Mouse (Mus musculus) forebrain, embryonic 15.5 days (tissue): Measurements from ENCODE around the gene Timm44. TPM values are rescaled to one million over a fixed set of nuclear protein-coding genes. Genes with fewer than 3 reads are reported as not detected.
"Not testable (repeated sequence)": the region's sequence is repeated elsewhere in the genome, so short reads cannot be mapped to it uniquely, and the experiment has no call there.

Source experiments
- ATAC-seq: fragments of 200-750 bp; cut with Nextera tagmentation; replicated peaks from 2 replicates; pipeline ENCODE4 v1.8.0; 2017; ENCODE audit warnings: mild to moderate bottlenecking, moderate TSS enrichment, moderate library complexity
- H3K27ac ChIP-seq: fragments of 300-500 bp; sonication (generic); replicated peaks from 2 replicates; pipeline ENCODE4 v1.5.1; 2015; ENCODE audit warnings: mild to moderate bottlenecking, inconsistent platforms
- H3K27me3 ChIP-seq: fragments of 300-500 bp; sonication (generic); 2 replicates; pipeline ENCODE4 v1.6.1; 2015; ENCODE audit warnings: inconsistent platforms
- H3K36me3 ChIP-seq: fragments of 300-500 bp; sonication (generic); 2 replicates; pipeline ENCODE4 v1.6.1; 2015; ENCODE audit warnings: mild to moderate bottlenecking, inconsistent platforms
- H3K4me1 ChIP-seq: fragments of 300-500 bp; sonication (generic); 2 replicates; pipeline ENCODE4 v1.6.1; 2015; ENCODE audit warnings: inconsistent platforms
- H3K4me2 ChIP-seq: fragments of 300-500 bp; sonication (generic); replicated peaks from 2 replicates; pipeline ENCODE4 v1.6.1; 2015; ENCODE audit warnings: mild to moderate bottlenecking, inconsistent platforms
- H3K4me3 ChIP-seq: fragments of 300-500 bp; sonication (generic); 2 replicates; pipeline ENCODE4 v1.5.1; 2015; ENCODE audit warnings: mild to moderate bottlenecking, inconsistent platforms
- H3K9ac ChIP-seq: fragments of 300-500 bp; sonication (generic); replicated peaks from 2 replicates; pipeline ENCODE4 v1.6.1; 2015; ENCODE audit warnings: mild to moderate bottlenecking, inconsistent platforms
- H3K9me3 ChIP-seq: fragments of 300-500 bp; sonication (generic); 2 replicates; pipeline ENCODE4 v1.6.1; 2016; ENCODE audit warnings: inconsistent platforms
- WGBS: fragments of 180-500 bp; shearing (Covaris S2); methylation state at CpG from one replicate; pipeline ENCODE4 v1.1.7; 2015; ENCODE audit warnings: mixed read lengths; 5-methylcytosine and 5-hydroxymethylcytosine counted together
- polyA plus RNA-seq: library from polyadenylated mRNA; unstranded; fragments of >200 nt; fragmentation: Nextera tagmentation; extraction: Ambion mirVana; gene quantifications from 2 replicates; pipeline ENCODE4 v1.2.1, GENCODE M21; 2015

The Timm44 gene
- polyA plus RNA-seq, 1 experiment from 2014 or later = 43.3 TPM

DNA sequence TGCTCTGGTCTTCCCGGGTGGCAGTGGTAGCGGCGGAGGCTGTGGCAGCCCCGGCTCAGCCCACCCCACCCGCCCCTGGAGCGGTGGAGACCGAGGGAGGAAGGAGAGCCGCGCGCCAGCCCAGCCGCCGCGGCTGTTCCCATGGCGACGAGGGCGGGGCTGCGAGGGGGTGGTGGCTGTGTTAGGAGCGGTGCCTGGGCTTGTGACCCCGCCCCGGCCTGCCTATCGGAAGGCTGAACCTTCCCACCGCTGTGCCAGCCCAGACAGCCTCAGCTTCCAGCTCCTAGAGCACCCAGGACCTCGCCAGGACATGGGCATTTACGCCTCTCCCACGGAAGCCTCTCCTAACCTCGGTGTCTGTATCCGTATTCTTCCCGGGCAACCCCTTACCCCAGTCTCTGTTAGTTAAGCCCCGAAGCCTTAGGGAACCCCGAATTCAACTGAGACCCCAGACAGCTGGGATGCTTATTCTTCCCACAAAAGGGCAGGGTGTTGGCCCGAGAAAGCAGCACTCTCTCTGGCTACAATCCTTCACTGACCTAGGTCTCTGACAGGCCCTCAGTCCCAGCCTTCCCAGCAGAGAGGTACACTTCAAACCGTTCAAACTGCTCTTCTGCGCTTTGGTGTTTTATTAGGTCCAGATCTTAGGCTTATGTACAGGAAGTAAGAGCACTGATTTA lies 16.4 kb downstream of the Timm44 start, which contains the start of gene Ctxn1:
Gene Ctxn1 (minus strand): TSS at position 150 of the 680 bp plus-strand sequence.
- peak; percentile 91 for ATAC-seq
- Histone ChIP-seq H3K9ac (peak within 1 kb of the TSS; percentile 92), H3K27ac (peak within 1 kb of the TSS; percentile 96), H3K36me3 (peaks cover 62% of the 10 kb centered on the region), H3K4me1 (peaks cover 41% of the 10 kb centered on the region), H3K4me3 (peak within 1 kb of the TSS; percentile 63), H3K4me2 (peak within 1 kb of the TSS; percentile 65), H3K9me3 (no peaks in the 10 kb centered on the region), H3K27me3 (no peaks in the 10 kb centered on the region)
- 5% methylated on average over 27 of the region's 33 CpGs for WGBS

DNA sequence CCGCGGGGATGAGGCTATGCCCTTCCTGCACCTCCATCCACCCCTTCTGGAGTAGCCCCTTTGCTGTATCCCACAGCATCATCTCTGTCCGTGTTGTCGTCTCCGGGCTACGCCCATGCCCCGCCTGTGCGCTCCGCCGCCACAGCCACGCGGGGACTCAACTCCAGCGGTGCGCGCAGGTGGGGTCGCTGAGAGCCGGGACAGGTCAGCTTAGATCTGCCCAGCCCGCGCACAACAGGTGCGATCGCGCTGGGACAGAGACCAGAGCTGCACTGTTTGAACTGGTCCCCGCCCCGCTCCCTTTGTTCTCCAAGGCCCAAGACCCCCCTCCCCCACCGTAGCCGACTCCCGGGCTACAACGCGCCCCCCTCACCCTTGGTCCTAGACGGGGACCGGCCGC lies 17.0 kb downstream of the Timm44 start:
- ATAC-seq = peak; percentile 75
- Histone ChIP-seq H3K27me3 (no peaks in the 10 kb centered on the region), H3K4me3 (peak overlapping the region; percentile 63), H3K9ac (peak overlapping the region; percentile 92), H3K27ac (peak overlapping the region; percentile 96), H3K36me3 (peaks cover 61% of the 10 kb centered on the region), H3K4me1 (peaks cover 47% of the 10 kb centered on the region), H3K9me3 (no peaks in the 10 kb centered on the region), H3K4me2 (peak overlapping the region; percentile 65)
- 1% methylated on average over 32 of the region's 32 CpGs for WGBS

DNA sequence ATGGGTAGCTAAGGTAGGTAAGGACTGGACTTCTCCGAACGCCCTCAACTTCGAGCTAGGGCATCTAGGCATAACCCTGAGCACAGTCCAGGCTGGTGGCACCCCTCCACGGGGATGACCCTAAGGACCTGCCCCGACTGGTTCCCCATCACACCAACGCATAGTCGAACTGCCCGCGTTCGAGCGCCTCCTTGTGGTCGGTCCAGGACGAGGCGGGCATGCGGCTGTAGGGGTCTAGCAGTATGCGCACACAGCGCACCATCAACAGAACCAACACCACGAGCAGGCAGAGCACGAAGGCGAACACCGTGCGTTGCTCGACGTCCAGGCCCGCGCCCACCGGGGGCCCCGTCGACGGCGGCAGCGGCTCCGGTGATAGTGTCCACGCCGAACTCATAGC lies 17.5 kb downstream of the Timm44 start:
- Histone ChIP-seq H3K4me2 (peak overlapping the region; percentile 65), H3K27ac (peak overlapping the region; percentile 96), H3K9ac (peak overlapping the region; percentile 92), H3K27me3 (no peaks in the 10 kb centered on the region), H3K4me3 (peak overlapping the region; percentile 63), H3K9me3 (no peaks in the 10 kb centered on the region), H3K36me3 (peaks cover 56% of the 10 kb centered on the region), H3K4me1 (peaks cover 50% of the 10 kb centered on the region)
- ATAC-seq = peak; percentile 67
- WGBS = 2% methylated on average over 35 of the region's 35 CpGs

GRCm38 (mm10) chr8:4257350-4257749 lies 18.4 kb downstream of the Timm44 start:
- 55% methylated on average over 4 of the region's 4 CpGs for WGBS
- H3K4me2 ChIP-seq = peak overlapping the region; percentile 65
- H3K9ac ChIP-seq = peak overlapping the region; percentile 92
- ATAC-seq = no peak
- H3K27ac ChIP-seq = peak overlapping the region; percentile 96
- H3K4me3 ChIP-seq = peak overlapping the region; percentile 63
- H3K27me3 ChIP-seq = no peaks in the 10 kb centered on the region
- peaks cover 54% of the 10 kb centered on the region for H3K4me1 ChIP-seq
- no peaks in the 10 kb centered on the region for H3K9me3 ChIP-seq
- H3K36me3 ChIP-seq = peaks cover 48% of the 10 kb centered on the region

DNA sequence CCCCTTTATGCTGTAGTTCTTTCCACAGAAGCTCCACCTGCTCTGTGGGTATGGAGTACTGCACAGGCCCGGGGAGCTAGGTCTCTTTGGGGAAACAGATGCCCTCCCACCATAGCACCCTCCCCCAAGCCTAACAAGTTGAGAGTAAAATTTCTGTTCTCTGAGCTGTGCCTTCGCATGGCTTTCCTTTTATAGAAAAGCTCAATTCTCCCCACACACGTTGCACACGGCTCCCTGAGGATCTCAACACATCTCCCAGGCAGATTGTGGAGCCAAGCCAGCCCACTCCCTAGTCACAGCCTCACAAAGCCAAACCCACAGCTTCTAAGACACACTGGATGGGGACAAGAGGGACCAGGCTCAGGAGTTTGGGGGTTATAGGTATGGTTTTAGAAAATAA lies 18.8 kb downstream of the Timm44 start:
- Histone ChIP-seq H3K27ac (peak overlapping the region; percentile 96), H3K4me1 (peaks cover 57% of the 10 kb centered on the region), H3K9me3 (no peaks in the 10 kb centered on the region), H3K4me2 (peak overlapping the region; percentile 65), H3K27me3 (no peaks in the 10 kb centered on the region), H3K4me3 (peak overlapping the region; percentile 63), H3K36me3 (peaks cover 44% of the 10 kb centered on the region), H3K9ac (peak overlapping the region; percentile 92)
- WGBS = 40% methylated on average over 4 of the region's 4 CpGs
- no peak for ATAC-seq

DNA sequence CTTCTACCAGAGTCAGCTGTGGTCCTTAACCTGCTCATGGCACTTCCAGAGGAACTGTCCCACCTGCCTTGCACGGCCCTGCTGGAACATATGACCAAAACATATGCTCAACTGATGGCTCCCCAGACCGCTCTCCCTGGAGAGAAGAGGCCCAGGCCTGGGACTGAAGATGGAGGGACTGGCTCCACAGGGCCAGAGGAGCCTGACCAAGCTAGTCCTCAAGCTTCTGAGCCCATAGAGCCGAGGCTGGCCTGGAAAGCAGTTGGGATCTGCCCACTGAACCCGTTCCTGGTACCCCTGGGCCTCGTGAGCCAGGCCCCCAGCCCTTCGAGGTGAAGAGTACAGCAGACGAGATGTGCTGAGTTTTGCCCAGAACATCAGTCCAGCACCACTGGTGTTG lies 20.2 kb downstream of the Timm44 start:
- H3K4me3 ChIP-seq, H3K4me2 ChIP-seq, H3K27me3 ChIP-seq, ATAC-seq, H3K9ac ChIP-seq, H3K9me3 ChIP-seq, H3K27ac ChIP-seq: not testable (repeated sequence)
- H3K4me1 ChIP-seq = peaks cover 60% of the 10 kb centered on the region
- H3K36me3 ChIP-seq = peaks cover 30% of the 10 kb centered on the region
- 88% methylated on average over 7 of the region's 7 CpGs for WGBS

- no peak for ATAC-seq
- H3K9me3 ChIP-seq = no peaks in the 10 kb centered on the region
- H3K4me2 ChIP-seq = peak overlapping the region; percentile 72
- peaks cover 28% of the 10 kb centered on the region for H3K36me3 ChIP-seq
- WGBS = 34% methylated on average over 6 of the region's 6 CpGs
- peak overlapping the region; percentile 95 for H3K27ac ChIP-seq
- peaks cover 55% of the 10 kb centered on the region for H3K4me1 ChIP-seq
- H3K27me3 ChIP-seq = no peaks in the 10 kb centered on the region
- H3K4me3 ChIP-seq = peak overlapping the region; percentile 89
- H3K9ac ChIP-seq = peak overlapping the region; percentile 89; the same call in 1 of the 2 replicates
Observed at GRCm38 (mm10) chr8:4254001-4254400, 21.7 kb downstream of the Timm44 start.

DNA sequence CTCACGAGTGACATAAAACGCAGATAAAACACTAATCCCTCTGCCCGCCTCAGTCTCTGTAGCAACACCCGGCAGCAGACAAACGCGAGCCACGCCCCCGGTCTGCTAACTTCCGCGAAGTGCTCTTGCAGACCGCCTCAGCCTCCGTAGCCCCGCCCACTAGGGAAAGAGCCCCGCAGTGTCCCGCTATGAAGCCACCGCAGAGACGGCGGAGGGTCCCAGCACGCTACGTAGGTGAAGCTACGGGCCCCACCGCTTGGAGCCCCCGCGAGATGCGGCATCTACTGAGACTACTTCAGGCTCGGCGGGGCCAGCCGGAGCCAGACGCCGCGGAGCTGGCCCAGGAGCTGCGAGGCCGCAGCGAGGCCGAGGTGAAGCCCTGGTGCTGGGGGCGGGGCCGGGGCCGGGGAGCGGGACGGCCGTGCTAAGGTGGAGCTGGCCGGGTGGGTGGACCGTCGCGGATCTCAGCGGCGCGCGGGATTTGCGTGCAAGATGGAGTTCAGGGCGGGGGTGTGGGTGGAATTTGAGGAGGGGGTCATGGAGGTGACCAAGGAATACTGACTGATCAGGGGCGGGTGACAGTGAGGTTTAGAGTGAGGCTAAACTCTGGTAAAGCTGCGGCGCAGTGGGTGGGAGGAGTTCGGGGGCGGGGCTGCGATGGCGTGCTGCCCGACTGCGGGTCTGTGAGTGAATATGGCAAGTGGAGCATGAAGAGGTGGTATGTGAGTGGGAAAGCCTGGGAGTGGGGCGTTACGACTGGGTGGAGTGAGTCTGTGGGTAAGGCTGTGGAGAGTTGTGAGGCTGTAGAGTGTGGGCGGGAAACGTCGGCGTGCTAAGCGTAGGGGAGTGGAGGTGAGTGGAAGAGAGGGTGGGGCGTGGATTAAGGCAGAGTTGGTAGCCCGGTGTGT lies 22.5 kb downstream of the Timm44 start, which contains the start of gene Snapc2:
Gene Snapc2 (plus strand): TSS at position 147 of the 908 bp plus-strand sequence.
- H3K27ac ChIP-seq = peak within 1 kb of the TSS; percentile 95
- no peaks in the 10 kb centered on the region for H3K27me3 ChIP-seq
- H3K4me1 ChIP-seq = peaks cover 55% of the 10 kb centered on the region
- H3K4me2 ChIP-seq = peak within 1 kb of the TSS; percentile 72
- H3K4me3 ChIP-seq = peak within 1 kb of the TSS; percentile 89
- no peaks in the 10 kb centered on the region for H3K9me3 ChIP-seq
- under 1% methylated on average over 69 of the region's 69 CpGs for WGBS
- H3K9ac ChIP-seq = peak within 1 kb of the TSS; percentile 89
- ATAC-seq = peak; percentile 88
- peaks cover 28% of the 10 kb centered on the region for H3K36me3 ChIP-seq

GRCm38 (mm10) chr8:4252116-4252760 lies 23.5 kb downstream of the Timm44 start:
- H3K27me3 ChIP-seq = no peaks in the 10 kb centered on the region
- H3K36me3 ChIP-seq = peaks cover 36% of the 10 kb centered on the region
- H3K9ac ChIP-seq = peak overlapping the region; percentile 51
- ATAC-seq = peak; percentile 0; the same call in 1 of the 2 replicates
- no peaks in the 10 kb centered on the region for H3K9me3 ChIP-seq
- 43% methylated on average over 8 of the region's 8 CpGs for WGBS
- peaks cover 46% of the 10 kb centered on the region for H3K4me1 ChIP-seq
- H3K27ac ChIP-seq = peak overlapping the region; percentile 95
- peak overlapping the region; percentile 89 for H3K4me3 ChIP-seq
- peak overlapping the region; percentile 72 for H3K4me2 ChIP-seq

- Histone ChIP-seq H3K9ac (no peak overlapping the region), H3K4me2 (no peak overlapping the region), H3K4me1 (peaks cover 31% of the 10 kb centered on the region), H3K27ac (no peak overlapping the region), H3K36me3 (peaks cover 38% of the 10 kb centered on the region), H3K27me3 (no peaks in the 10 kb centered on the region), H3K4me3 (no peak overlapping the region), H3K9me3 (no peaks in the 10 kb centered on the region)
- WGBS = 33% methylated on average over 26 of the region's 26 CpGs
- peak; percentile 20; the same call in 1 of the 2 replicates for ATAC-seq
Observed at GRCm38 (mm10) chr8:4250306-4250970, 25.3 kb downstream of the Timm44 start.

- Histone ChIP-seq H3K9ac (no peak overlapping the region), H3K27ac (no peak overlapping the region), H3K36me3 (peaks cover 40% of the 10 kb centered on the region), H3K27me3 (no peaks in the 10 kb centered on the region), H3K9me3 (no peaks in the 10 kb centered on the region), H3K4me2 (no peak overlapping the region), H3K4me1 (peaks cover 21% of the 10 kb centered on the region), H3K4me3 (no peak overlapping the region)
- no peak for ATAC-seq
- WGBS = 22% methylated on average over 29 of the region's 29 CpGs
Observed at GRCm38 (mm10) chr8:4249213-4249612, 26.5 kb downstream of the Timm44 start.
